Mouse (Mus musculus) MEL (cell line): ENCODE results near the gene Sbno2. TPM values are rescaled to one million over a fixed set of nuclear protein-coding genes. Genes with fewer than 3 reads are reported as not detected.
A peak's percentile ranks its signal among the peaks of the same experiment; 100 is the strongest.

Experiments used
- DNase-seq: peaks from one replicate; pipeline ENCODE4 v3.0.0; 2011; ENCODE audit warnings: low read depth, low spot score
- H3K27ac ChIP-seq: 2 replicates; pipeline ENCODE4 v1.5.1; 2012; ENCODE audit warnings: low read depth, mild to moderate bottlenecking, control low read depth, low read length, moderate library complexity; ENCODE audit not compliant: control insufficient read depth
- H3K27me3 ChIP-seq, 2 experiments: fragments of 150-350 bp in 1 of 2; sonication (generic) in 1 of 2; 2 replicates each; pipeline ENCODE4 v1.6.1; 2012; ENCODE audit warnings: low read length in 2 of 2, mild to moderate bottlenecking in 2 of 2, improper control_type of control experiment in 1 of 2, moderate library complexity in 1 of 2; ENCODE audit not compliant: insufficient read depth in 2 of 2, control insufficient read depth in 1 of 2
- H3K36me3 ChIP-seq, 2 experiments: 2 replicates each; pipeline ENCODE4 v1.6.1; 2012 to 2014; ENCODE audit warnings: low read length in 2 of 2, improper control_type of control experiment in 1 of 2, inconsistent platforms in 1 of 2, mild to moderate bottlenecking in 1 of 2; ENCODE audit not compliant: insufficient read depth in 2 of 2, control insufficient read depth in 1 of 2
- H3K4me1 ChIP-seq, 2 experiments: fragments of 150-350 bp in 1 of 2; sonication (generic) in 1 of 2; 2 replicates each; pipeline ENCODE4 v1.6.1; 2012; ENCODE audit warnings: low read length in 2 of 2, improper control_type of control experiment in 1 of 2, mild to moderate bottlenecking in 1 of 2; ENCODE audit not compliant: insufficient read depth in 2 of 2, control insufficient read depth in 1 of 2
- H3K4me3 ChIP-seq, 2 experiments: fragments of 150-350 bp in 1 of 2; sonication (generic) in 1 of 2; 2 replicates each; pipeline ENCODE4 v1.5.1; 2012; ENCODE audit warnings: low read depth in 2 of 2, low read length in 2 of 2, mild to moderate bottlenecking in 2 of 2, moderate library complexity in 2 of 2, control low read depth in 1 of 2, improper control_type of control experiment in 1 of 2; ENCODE audit not compliant: control insufficient read depth in 1 of 2, insufficient read depth in 1 of 2
- H3K79me2 ChIP-seq: 2 replicates; pipeline ENCODE4 v1.6.1; 2012; ENCODE audit warnings: mild to moderate bottlenecking, low read length, moderate library complexity; ENCODE audit not compliant: control insufficient read depth, poor library complexity, insufficient read depth
- H3K9ac ChIP-seq: 2 replicates; pipeline ENCODE4 v1.6.1; 2012; ENCODE audit warnings: low read depth, mild to moderate bottlenecking, control low read depth, low read length, moderate library complexity; ENCODE audit not compliant: control insufficient read depth, poor library complexity, severe bottlenecking
- H3K9me3 ChIP-seq: fragments of 150-350 bp; sonication (generic); replicated peaks from 2 replicates; pipeline ENCODE4 v1.6.1; 2012; ENCODE audit warnings: mild to moderate bottlenecking, low read length, improper control_type of control experiment, moderate library complexity; ENCODE audit not compliant: insufficient read depth
- CHD2 ChIP-seq: IDR thresholded peaks from 2 replicates; pipeline ENCODE4 v1.6.1; 2011; ENCODE audit warnings: low read length, improper control_type of control experiment
- CTCF ChIP-seq, 3 experiments: IDR thresholded peaks in 2 of 3; conservative IDR thresholded peaks in 1 of 3; 2 replicates each; pipeline ENCODE4 v1.5.1; 2011 to 2012; ENCODE audit warnings: low read length in 3 of 3, low read depth in 2 of 3, mild to moderate bottlenecking in 2 of 3, improper control_type of control experiment in 1 of 3, inconsistent platforms in 1 of 3, mixed read lengths in 1 of 3, moderate library complexity in 1 of 3; ENCODE audit not compliant: control insufficient read depth in 1 of 3, insufficient read depth in 1 of 3, poor library complexity in 1 of 3, severe bottlenecking in 1 of 3
- EP300 ChIP-seq, 2 experiments: IDR thresholded peaks; 2 replicates each; pipeline ENCODE4 v1.6.1; 2011; ENCODE audit warnings: improper control_type of control experiment in 2 of 2, low read length in 2 of 2, low read depth in 1 of 2, mild to moderate bottlenecking in 1 of 2
- ETS1 ChIP-seq: IDR thresholded peaks from 2 replicates; pipeline ENCODE4 v1.6.1; 2012; ENCODE audit warnings: low read depth, mild to moderate bottlenecking, inconsistent platforms, low read length, improper control_type of control experiment, moderate library complexity
- GABPA ChIP-seq: IDR thresholded peaks from 2 replicates; pipeline ENCODE4 v1.6.1; 2012; ENCODE audit warnings: low read depth, mild to moderate bottlenecking, inconsistent platforms, low read length, improper control_type of control experiment, moderate library complexity
- MAZ ChIP-seq: IDR thresholded peaks from 2 replicates; pipeline ENCODE4 v1.6.1; 2012; ENCODE audit warnings: low read depth, mild to moderate bottlenecking, inconsistent platforms, low read length, improper control_type of control experiment
- MEF2A ChIP-seq: IDR thresholded peaks from 2 replicates; pipeline ENCODE4 v1.6.1; 2014; ENCODE audit warnings: low read depth, mild to moderate bottlenecking, inconsistent platforms, low read length, improper control_type of control experiment; ENCODE audit not compliant: poor library complexity, insufficient replicate concordance, severe bottlenecking; ENCODE audit errors: extremely low read depth
- MYC ChIP-seq: IDR thresholded peaks from 2 replicates; pipeline ENCODE4 v1.6.1; 2011; ENCODE audit warnings: low read depth, mild to moderate bottlenecking, low read length, improper control_type of control experiment, moderate library complexity
- NELFE ChIP-seq: IDR thresholded peaks from 2 replicates; pipeline ENCODE4 v1.6.1; 2011; ENCODE audit warnings: low read depth, low read length, improper control_type of control experiment
- POLR2A ChIP-seq, 2 experiments: IDR thresholded peaks; 2 replicates each; pipeline ENCODE4 v1.6.1; 2011 to 2012; ENCODE audit warnings: low read length in 2 of 2, mild to moderate bottlenecking in 2 of 2, control low read depth in 1 of 2, improper control_type of control experiment in 1 of 2, low read depth in 1 of 2, moderate library complexity in 1 of 2; ENCODE audit not compliant: control insufficient read depth in 1 of 2, insufficient read depth in 1 of 2, poor library complexity in 1 of 2
- POLR2AphosphoS2 ChIP-seq: IDR thresholded peaks from 2 replicates; pipeline ENCODE4 v1.6.1; 2011; ENCODE audit warnings: low read length, improper control_type of control experiment
- RAD21 ChIP-seq: IDR thresholded peaks from 2 replicates; pipeline ENCODE4 v1.6.1; 2011; ENCODE audit warnings: mild to moderate bottlenecking, low read depth, low read length, improper control_type of control experiment
- RCOR1 ChIP-seq: IDR thresholded peaks from 2 replicates; pipeline ENCODE4 v1.6.1; 2012; ENCODE audit warnings: low read depth, mild to moderate bottlenecking, inconsistent platforms, low read length, improper control_type of control experiment
- SMC3 ChIP-seq: IDR thresholded peaks from 2 replicates; pipeline ENCODE4 v1.6.1; 2011; ENCODE audit warnings: low read depth, low read length, improper control_type of control experiment
- ZC3H11A ChIP-seq: IDR thresholded peaks from 2 replicates; pipeline ENCODE4 v1.6.1; 2012; ENCODE audit warnings: low read depth, mild to moderate bottlenecking, inconsistent platforms, low read length, improper control_type of control experiment
- polyA plus RNA-seq, 2 experiments: library from polyadenylated mRNA; stranded (reverse) in 1 of 2; unstranded in 1 of 2; fragments of >175 nt in 1 of 2; fragments of >200 nt in 1 of 2; gene quantifications; 2 replicates each; pipeline versions ENCODE4 v1.2.1 to v1.2.4; 2012; ENCODE audit warnings: low replicate concordance in 2 of 2, low read depth in 1 of 2; ENCODE audit not compliant: insufficient read length in 2 of 2, insufficient read depth in 1 of 2, missing spikeins in 1 of 2
- total RNA-seq: library from RNA; depleted of rRNA; stranded (reverse); fragments of 300-350 nt; gene quantifications from 2 replicates; pipeline ENCODE4 v1.2.3, GENCODE M21; 2012

Gene Sbno2
- total and polyA plus RNA-seq, 3 experiments = 15.8 to 29.0 TPM; not detected in 1

GRCm38 (mm10) chr10:80035148-80035547, 70.2 kb downstream of the Sbno2 start:
- Histone ChIP-seq H3K27me3 (no peaks in the 10 kb centered on the region), H3K36me3 (peaks cover 0 to 29% of the 10 kb centered on the region in 2 experiments; a peak in 3 of 4 replicates), H3K4me3 (no peak overlapping the region), H3K27ac (no peak overlapping the region), H3K9me3 (no peaks in the 10 kb centered on the region), H3K4me1 (peaks cover 7 to 40% of the 10 kb centered on the region in 2 experiments; a peak in 3 of 4 replicates), H3K9ac (no peak overlapping the region)
- no peak for DNase-seq
- TF ChIP-seq MYC = no peak
- TF ChIP-seq SMC3 = no peak
- TF ChIP-seq CTCF (IDR thresholded peaks at IDR 0.05 in 2 of 3, conservative IDR thresholded peaks at IDR 0.05 in 1 of 3; ENCODE audit: control insufficient read depth in 1 of 3, insufficient read depth in 1 of 3, low read depth in 2 of 3, low read length in 3 of 3, poor library complexity in 1 of 3, severe bottlenecking in 1 of 3) = no peak
- TF ChIP-seq ZC3H11A = no peak
- no peak for TF ChIP-seq ETS1
- TF ChIP-seq RCOR1 = no peak
- no peak for TF ChIP-seq GABPA
- TF ChIP-seq CHD2 = no peak
- TF ChIP-seq, all 39 proteins: peak for 0
- H3K79me2 ChIP-seq = peaks cover 19% of the 10 kb centered on the region

GRCm38 (mm10) chr10:80033511-80034391, 71.6 kb downstream of the Sbno2 start:
- H3K4me3 ChIP-seq = 0 out of 4 replicates have a peak overlapping the region, but pooled peaks of 1 of the 2 experiments have one; percentile 5
- peaks cover 0 to 26% of the 10 kb centered on the region in 2 experiments; a peak in 3 of 4 replicates for H3K36me3 ChIP-seq
- TF ChIP-seq EP300 (IDR thresholded peaks at IDR 0.05; ENCODE audit: low read depth in 1 of 2, low read length in 2 of 2) (no peak), CTCF (IDR thresholded peaks at IDR 0.05 in 2 of 3, conservative IDR thresholded peaks at IDR 0.05 in 1 of 3; ENCODE audit: control insufficient read depth in 1 of 3, insufficient read depth in 1 of 3, low read depth in 2 of 3, low read length in 3 of 3, poor library complexity in 1 of 3, severe bottlenecking in 1 of 3) (peak in 2 of 3 experiments; percentile 51 to 54; a peak in 5 of 6 replicates), POLR2A (IDR thresholded peaks at IDR 0.05; ENCODE audit: control insufficient read depth in 1 of 2, insufficient read depth in 1 of 2, low read depth in 1 of 2, low read length in 2 of 2, poor library complexity in 1 of 2) (peak in 1 of 2 experiments; percentile 35; a peak in 1 of 4 replicates), NELFE (no peak), POLR2AphosphoS2 (peak; percentile 63; the same call in 1 of the 2 replicates), RAD21 (peak; percentile 26; the same call in 1 of the 2 replicates), SMC3 (peak; percentile 30), MEF2A (no peak), MAZ (0 out of 2 replicates have a peak, but pooled peaks have one; percentile 35)
- no peaks in the 10 kb centered on the region for H3K9me3 ChIP-seq
- H3K4me1 ChIP-seq = peaks cover 7 to 36% of the 10 kb centered on the region in 2 experiments; a peak in 3 of 4 replicates
- DNase-seq = peak; percentile 57
- peak overlapping the region; percentile 58 for H3K9ac ChIP-seq
- peaks cover 11% of the 10 kb centered on the region for H3K79me2 ChIP-seq
- no peaks in the 10 kb centered on the region for H3K27me3 ChIP-seq
- peak overlapping the region; percentile 95 for H3K27ac ChIP-seq
